Mouse (Mus musculus) CH12.LX (cell line): ENCODE measurements around the gene Pcyox1. TPM values are rescaled to one million over a fixed set of nuclear protein-coding genes. Genes with fewer than 3 reads are reported as not detected.

ENCODE experiments used
- DNase-seq: peaks from one replicate; pipeline ENCODE4 v3.0.0-alpha.2; 2013; ENCODE audit errors: extremely low read depth
- H3K27ac ChIP-seq: 2 replicates; pipeline ENCODE4 v1.5.1; 2012; ENCODE audit warnings: low read depth, mild to moderate bottlenecking, control low read depth, moderate library complexity; ENCODE audit not compliant: insufficient read depth
- H3K27me3 ChIP-seq: replicated peaks from 2 replicates; pipeline ENCODE3; 2012; ENCODE audit warnings: inconsistent platforms
- H3K36me3 ChIP-seq, 2 experiments: replicated peaks in 1 of 2; 2 replicates each; pipeline versions ENCODE3 to v1.6.1; 2012; ENCODE audit warnings: inconsistent platforms in 1 of 2, low read length in 1 of 2, mild to moderate bottlenecking in 1 of 2, mixed read lengths in 1 of 2, moderate library complexity in 1 of 2; ENCODE audit not compliant: control insufficient read depth in 1 of 2, insufficient read depth in 1 of 2
- H3K4me1 ChIP-seq, 2 experiments: 2 replicates each; pipeline ENCODE4 v1.6.1; 2012; ENCODE audit warnings: inconsistent platforms in 1 of 2, moderate library complexity in 1 of 2; ENCODE audit not compliant: insufficient read depth in 2 of 2, control insufficient read depth in 1 of 2
- H3K4me2 ChIP-seq: 2 replicates; pipeline ENCODE4 v1.6.1; 2012; ENCODE audit warnings: low read depth, mild to moderate bottlenecking, control low read depth; ENCODE audit not compliant: poor library complexity, insufficient read depth, severe bottlenecking
- H3K4me3 ChIP-seq, 3 experiments: fragments of 150-350 bp in 1 of 3; sonication (generic) in 1 of 3; replicated peaks in 1 of 3; 2 replicates each; pipeline versions ENCODE3 to v1.5.1; 2011 to 2012; ENCODE audit warnings: low read depth in 2 of 3, low read length in 2 of 3, mild to moderate bottlenecking in 2 of 3, moderate library complexity in 2 of 3, control low read depth in 1 of 3, improper control_type of control experiment in 1 of 3, inconsistent platforms in 1 of 3, mixed read lengths in 1 of 3; ENCODE audit not compliant: poor library complexity in 1 of 3
- H3K79me2 ChIP-seq: replicated peaks from 2 replicates; pipeline ENCODE4 v1.6.1; 2012; ENCODE audit warnings: mild to moderate bottlenecking, moderate library complexity; ENCODE audit not compliant: control insufficient read depth, poor library complexity, insufficient read depth, severe bottlenecking; ENCODE audit errors: extremely low read depth
- H3K9ac ChIP-seq: 2 replicates; pipeline ENCODE4 v1.6.1; 2012; ENCODE audit warnings: low read depth, mild to moderate bottlenecking, control low read depth, moderate library complexity; ENCODE audit not compliant: insufficient read depth
- H3K9me3 ChIP-seq: replicated peaks from 2 replicates; pipeline ENCODE3; 2012; ENCODE audit warnings: low read length, inconsistent platforms, mixed read lengths
- BHLHE40 ChIP-seq: IDR thresholded peaks from 2 replicates; pipeline ENCODE4 v1.6.1; 2011; ENCODE audit warnings: mild to moderate bottlenecking, low read depth, low read length, improper control_type of control experiment
- CHD2 ChIP-seq: IDR thresholded peaks from 2 replicates; pipeline ENCODE4 v1.6.1; 2011; ENCODE audit warnings: low read length, improper control_type of control experiment
- CTCF ChIP-seq, 2 experiments: IDR thresholded peaks in 1 of 2; conservative IDR thresholded peaks in 1 of 2; 2 replicates each; pipeline ENCODE4 v1.5.1; 2011 to 2012; ENCODE audit warnings: low read depth in 2 of 2, low read length in 2 of 2, improper control_type of control experiment in 1 of 2, inconsistent platforms in 1 of 2, mild to moderate bottlenecking in 1 of 2, moderate library complexity in 1 of 2
- ELF1 ChIP-seq: IDR thresholded peaks from 2 replicates; pipeline ENCODE4 v1.6.1; 2014; ENCODE audit warnings: low read depth, mild to moderate bottlenecking, inconsistent platforms, low read length, improper control_type of control experiment
- HCFC1 ChIP-seq: IDR thresholded peaks from 2 replicates; pipeline ENCODE4 v1.6.1; 2012; ENCODE audit warnings: low read depth, mild to moderate bottlenecking, inconsistent platforms, low read length, improper control_type of control experiment
- IRF4 ChIP-seq: IDR thresholded peaks from 2 replicates; pipeline ENCODE4 v1.6.1; 2014; ENCODE audit warnings: low read depth, mild to moderate bottlenecking, inconsistent platforms, low read length, improper control_type of control experiment
- JUND ChIP-seq: conservative IDR thresholded peaks from 2 replicates; pipeline ENCODE4 v1.6.1; 2011; ENCODE audit warnings: low read depth, low read length, improper control_type of control experiment
- KAT2A ChIP-seq: IDR thresholded peaks from 2 replicates; pipeline ENCODE4 v1.6.1; 2012; ENCODE audit warnings: low read length, improper control_type of control experiment, inconsistent platforms; ENCODE audit not compliant: insufficient replicate concordance
- MAFK ChIP-seq: IDR thresholded peaks from 2 replicates; pipeline ENCODE4 v1.6.1; 2011; ENCODE audit warnings: low read length, improper control_type of control experiment; ENCODE audit not compliant: insufficient replicate concordance
- MAZ ChIP-seq: IDR thresholded peaks from 2 replicates; pipeline ENCODE4 v1.6.1; 2012; ENCODE audit warnings: low read depth, mild to moderate bottlenecking, inconsistent platforms, low read length, improper control_type of control experiment, moderate library complexity
- MEF2A ChIP-seq: IDR thresholded peaks from 2 replicates; pipeline ENCODE4 v1.6.1; 2014; ENCODE audit warnings: low read depth, mild to moderate bottlenecking, inconsistent platforms, low read length, improper control_type of control experiment, borderline replicate concordance
- MXI1 ChIP-seq: IDR thresholded peaks from 2 replicates; pipeline ENCODE4 v1.6.1; 2011; ENCODE audit warnings: mild to moderate bottlenecking, low read depth, low read length, improper control_type of control experiment
- MYC ChIP-seq: IDR thresholded peaks from 2 replicates; pipeline ENCODE4 v1.6.1; 2011; ENCODE audit warnings: low read depth, mild to moderate bottlenecking, improper control_type of control experiment, low read length
- NELFE ChIP-seq: IDR thresholded peaks from 2 replicates; pipeline ENCODE4 v1.6.1; 2011; ENCODE audit warnings: low read depth, low read length, improper control_type of control experiment
- NRF1 ChIP-seq: IDR thresholded peaks from 2 replicates; pipeline ENCODE4 v1.6.1; 2014; ENCODE audit warnings: low read depth, mild to moderate bottlenecking, inconsistent platforms, low read length, improper control_type of control experiment, moderate library complexity
- POLR2A ChIP-seq: IDR thresholded peaks from 2 replicates; pipeline ENCODE4 v1.6.1; 2011; ENCODE audit warnings: low read depth, mild to moderate bottlenecking, improper control_type of control experiment, low read length
- RAD21 ChIP-seq: IDR thresholded peaks from 2 replicates; pipeline ENCODE4 v1.6.1; 2011; ENCODE audit warnings: low read depth, mild to moderate bottlenecking, low read length, improper control_type of control experiment, moderate library complexity
- SIN3A ChIP-seq: IDR thresholded peaks from 2 replicates; pipeline ENCODE4 v1.6.1; 2012; ENCODE audit warnings: low read length, improper control_type of control experiment, inconsistent platforms
- SMC3 ChIP-seq: IDR thresholded peaks from 2 replicates; pipeline ENCODE4 v1.6.1; 2011; ENCODE audit warnings: low read depth, low read length, improper control_type of control experiment
- TBP ChIP-seq: conservative IDR thresholded peaks from 2 replicates; pipeline ENCODE4 v1.6.1; 2011; ENCODE audit warnings: low read depth, low read length, improper control_type of control experiment
- TCF12 ChIP-seq: IDR thresholded peaks from 2 replicates; pipeline ENCODE4 v1.6.1; 2014; ENCODE audit warnings: low read depth, mild to moderate bottlenecking, inconsistent platforms, low read length, improper control_type of control experiment
- UBTF ChIP-seq: IDR thresholded peaks from 2 replicates; pipeline ENCODE4 v1.6.1; 2012; ENCODE audit warnings: low read depth, mild to moderate bottlenecking, inconsistent platforms, low read length, improper control_type of control experiment, moderate library complexity
- USF1 ChIP-seq: IDR thresholded peaks from 2 replicates; pipeline ENCODE4 v1.6.1; 2014; ENCODE audit warnings: low read depth, mild to moderate bottlenecking, inconsistent platforms, low read length, improper control_type of control experiment
- dilution Hi-C: fragments of 300-500 bp; cut with MboI; formaldehyde crosslinking; loops from 2 replicates; pipeline ENCODE4 v1.14.3; 2020; ENCODE audit warnings: low sequenced_read_pairs; ENCODE audit not compliant: extremely low pct_unique_long_range_greater_than_20kb, extremely low pct_ligation_motif_present
- in situ Hi-C: fragments of 300-500 bp; cut with MboI; formaldehyde crosslinking; loops from 3 replicates; pipeline ENCODE4 v1.14.3; 2019; ENCODE audit warnings: low sequenced_read_pairs, low pct_ligation_motif_present, low pct_unique_long_range_greater_than_20kb, mixed read lengths
- polyA plus RNA-seq: library from polyadenylated mRNA; unstranded; fragments of >175 nt; gene quantifications from 2 replicates; pipeline ENCODE4 v1.2.1, GENCODE M21; 2012; ENCODE audit warnings: low read depth; ENCODE audit not compliant: insufficient read length
- total RNA-seq, 2 experiments: library from RNA; depleted of rRNA; stranded (reverse); fragments of 300-350 nt in 1 of 2; fragments of >200 nt in 1 of 2; gene quantifications; 2 replicates each; pipeline ENCODE4 v1.2.3; 2012 to 2014

Gene Pcyox1
- total and polyA plus RNA-seq, 3 experiments: 8.7 to 12.9 (median 12.8) TPM

- in situ Hi-C loops (loop anchor here (5.0 to 25.0 kb wide), 2 partner anchors 37 to 353 kb away; partner anchors contain the start of genes Figla and Tia1), dilution Hi-C loops (no loop called here)
- TF ChIP-seq BHLHE40 (peak; percentile 88), MAZ (peak; percentile 85), ELF1 (peak; percentile 66), MYC (peak; percentile 5; the same call in 1 of the 2 replicates), SIN3A (peak; percentile 51), IRF4 (peak; percentile 51; the same call in 1 of the 2 replicates), MXI1 (peak; percentile 77), CHD2 (peak; percentile 56; the same call in 1 of the 2 replicates), KAT2A (no peak), MEF2A (no peak), USF1 (no peak), NELFE (peak; percentile 84), MAFK (no peak), CTCF (conservative IDR thresholded peaks at IDR 0.05 in 1 of 2, IDR thresholded peaks at IDR 0.05 in 1 of 2; ENCODE audit: low read depth in 2 of 2, low read length in 2 of 2) (peak; percentile 25 to 94; a peak in 3 of 4 replicates), JUND (no peak), SMC3 (peak; percentile 86), HCFC1 (0 out of 2 replicates have a peak, but pooled peaks have one; percentile 37), RAD21 (peak; percentile 58), UBTF (peak; percentile 71; the same call in 1 of the 2 replicates), POLR2A (peak; percentile 89), TBP (0 out of 2 replicates have a peak, but pooled peaks have one; percentile 40), TCF12 (peak; percentile 30; the same call in 1 of the 2 replicates), NRF1 (peak; percentile 73)
- Histone ChIP-seq H3K9me3 (peaks cover 6% of the 10 kb centered on the region), H3K4me3 (peak within 1 kb of the TSS; percentile 54 to 92 (median 90)), H3K27ac (peak within 1 kb of the TSS; percentile 21), H3K4me1 (peaks cover 3 to 20% of the 10 kb centered on the region in 2 experiments), H3K27me3 (peaks cover 31% of the 10 kb centered on the region), H3K79me2 (peaks cover 18% of the 10 kb centered on the region), H3K4me2 (peak within 1 kb of the TSS; percentile 98), H3K9ac (peak within 1 kb of the TSS; percentile 88), H3K36me3 (peaks cover 9 to 25% of the 10 kb centered on the region in 2 experiments)
- DNase-seq: peak; percentile 96
Measured at GRCm38 (mm10) chr6:86365371-86366124, 31.4 kb downstream of the Pcyox1 start, which contains the start of gene Fam136a. Gene Fam136a (plus strand): TSS chr6:86365646.
